Mouse (Mus musculus): Measurements from ENCODE around the gene Olfr553.
"Not testable (repeated sequence)": the region's sequence is repeated elsewhere in the genome, so short reads cannot be mapped to it uniquely, and the experiment has no call there.

The Olfr553 gene

DNA sequence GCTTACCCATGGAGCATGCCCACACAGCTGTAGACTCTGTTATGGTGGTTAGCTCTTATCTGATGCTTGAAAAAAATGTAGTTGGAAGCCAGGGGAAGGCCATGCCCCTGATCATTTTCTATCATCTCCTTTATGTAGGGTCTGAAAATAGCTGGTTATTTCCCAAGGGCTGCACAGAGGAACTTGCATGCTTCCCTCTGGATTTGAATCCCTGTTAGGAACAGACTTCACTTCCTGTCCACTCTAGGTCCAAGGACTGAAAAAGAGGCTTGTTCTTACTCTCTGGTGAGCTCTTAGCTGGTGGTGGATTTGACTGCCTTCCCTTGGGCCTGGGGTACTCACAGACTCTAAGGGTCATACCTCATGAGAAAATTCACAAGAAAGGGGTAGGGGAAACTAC, at the start of gene Olfr553:
Gene Olfr553 (minus strand): TSS at position 101 of the 400 bp plus-strand sequence.
- DNase-seq (ENCODE audit: low spot score): no peak

DNA sequence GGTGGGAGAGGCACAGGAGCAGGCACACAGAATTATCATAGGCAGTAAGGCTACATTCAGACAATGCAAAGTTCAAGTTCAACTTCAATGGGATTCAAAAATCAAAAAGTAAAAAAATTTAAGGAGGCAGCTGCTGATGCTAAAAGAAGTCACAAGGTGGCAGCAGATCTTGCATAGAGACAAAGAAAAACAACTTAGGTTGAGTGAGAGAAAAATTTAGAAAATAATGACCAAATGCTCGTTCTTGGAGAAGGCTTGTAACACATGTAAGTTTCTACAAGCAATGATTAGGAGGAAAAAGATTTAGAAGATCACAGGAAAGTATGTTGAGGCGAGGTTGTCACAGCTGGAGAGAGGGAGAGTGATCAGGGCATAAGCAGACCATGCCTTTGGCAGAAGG, 47.4 kb upstream of the Olfr553 start:
- no peak for DNase-seq (ENCODE audit: low spot score)

DNA sequence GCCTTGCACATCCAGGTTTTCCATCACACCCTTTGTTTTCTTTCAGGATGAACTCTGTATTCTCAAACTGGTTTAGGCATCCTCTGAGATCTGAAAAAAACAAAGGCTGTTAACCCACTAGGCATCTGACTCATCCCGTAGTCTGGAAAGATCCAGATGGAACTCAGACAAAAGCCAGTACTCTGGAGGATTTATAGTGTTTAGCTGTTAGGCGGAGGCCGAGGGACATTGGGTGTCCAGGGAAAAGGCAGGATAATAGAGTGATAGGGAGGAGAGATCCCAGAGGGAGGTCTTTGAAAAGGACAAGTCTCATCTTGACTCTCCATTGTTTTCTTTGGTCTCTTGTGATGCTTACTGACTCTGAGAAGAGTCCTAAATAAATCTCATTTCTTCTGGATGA, 46.6 kb upstream of the Olfr553 start, which contains the start of gene Olfr556:
Gene Olfr556 (plus strand): TSS at position 301 of the 400 bp plus-strand sequence.
- DNase-seq (ENCODE audit: low spot score): no peak

DNA sequence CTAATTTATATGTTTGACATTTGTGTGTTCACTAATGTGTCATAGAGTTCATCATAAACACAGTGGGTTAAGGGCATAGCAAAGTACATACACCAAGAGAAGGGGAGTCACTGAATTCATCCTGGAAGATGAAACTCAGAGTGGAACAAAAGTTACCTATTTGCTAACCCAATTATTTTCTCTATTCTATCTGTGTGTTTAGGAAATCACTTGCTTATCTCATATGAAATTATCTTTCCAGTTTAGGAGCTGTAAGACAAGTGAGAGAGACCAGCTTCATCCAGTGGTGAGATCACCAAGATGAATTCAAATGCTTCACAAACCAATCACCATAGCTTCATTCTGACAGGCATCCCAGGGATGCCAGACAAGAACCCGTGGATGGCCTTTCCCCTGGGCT, 40.5 kb upstream of the Olfr553 start, which contains the start of gene Olfr555:
Gene Olfr555 (plus strand): TSS at position 301 of the 400 bp plus-strand sequence.
- DNase-seq (ENCODE audit: low spot score): no peak

DNA sequence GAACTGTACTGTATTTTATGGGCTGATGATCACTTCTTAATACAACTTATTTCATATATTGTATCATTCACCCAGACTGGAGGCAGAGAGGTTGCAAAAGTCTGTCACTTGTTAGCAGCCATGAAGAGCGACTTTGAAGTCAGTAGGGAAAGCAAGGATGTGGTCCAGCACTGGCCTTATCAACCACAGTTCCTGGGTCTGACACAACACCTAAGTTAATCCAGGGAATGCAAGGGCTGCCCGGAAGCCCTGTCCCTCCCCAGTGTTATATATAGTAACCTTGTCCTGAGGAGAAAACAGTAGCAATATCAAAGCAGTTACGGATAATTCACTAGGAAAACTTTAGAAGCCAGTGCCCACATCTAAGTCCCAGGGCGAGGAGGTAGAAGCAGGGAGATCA, 26.9 kb upstream of the Olfr553 start:
- DNase-seq (ENCODE audit: low spot score): not testable (repeated sequence)

DNA sequence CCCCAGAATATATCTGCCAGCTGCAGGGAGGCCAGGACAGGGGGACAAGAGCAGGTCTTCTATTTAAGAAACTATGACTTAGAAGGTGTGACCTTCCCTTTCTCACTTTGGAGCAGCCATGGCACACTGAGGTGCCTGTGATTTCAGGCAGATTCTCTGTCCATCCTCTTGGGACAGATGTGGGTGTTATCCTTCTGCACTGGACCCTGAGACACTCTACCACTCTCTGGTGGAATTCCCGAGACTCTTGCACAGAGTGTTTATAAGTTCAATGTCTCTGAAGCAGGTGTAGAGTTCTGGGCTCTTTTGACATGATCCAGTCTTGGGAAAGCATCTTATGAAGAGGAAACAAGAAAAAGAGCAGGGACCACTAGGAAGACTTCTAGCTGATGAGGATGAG, 20.1 kb upstream of the Olfr553 start, which contains the start of gene Olfr554:
Gene Olfr554 (plus strand): TSS at position 301 of the 400 bp plus-strand sequence.
- DNase-seq (ENCODE audit: low spot score): no peak

DNA sequence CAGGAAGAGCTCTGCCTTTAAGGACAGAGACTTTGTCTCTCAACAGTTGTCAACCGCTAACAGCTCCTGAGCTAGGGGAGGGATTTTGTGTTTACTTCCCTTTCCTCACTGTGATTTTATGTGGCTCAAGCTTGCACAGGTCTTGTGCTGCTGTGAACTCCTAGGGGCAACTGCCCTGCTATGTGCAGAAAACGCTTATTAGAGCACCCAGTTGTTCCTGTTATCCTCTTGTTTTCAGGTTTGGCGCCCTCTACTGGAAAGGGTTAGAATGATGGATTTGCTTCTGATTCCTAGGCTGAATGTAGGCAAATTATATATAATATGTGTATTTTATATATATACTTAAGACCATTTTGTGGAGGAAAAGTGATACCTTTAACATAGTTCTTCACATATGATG, 18.6 kb upstream of the Olfr553 start:
- DNase-seq (ENCODE audit: low spot score): peak; percentile 49

DNA sequence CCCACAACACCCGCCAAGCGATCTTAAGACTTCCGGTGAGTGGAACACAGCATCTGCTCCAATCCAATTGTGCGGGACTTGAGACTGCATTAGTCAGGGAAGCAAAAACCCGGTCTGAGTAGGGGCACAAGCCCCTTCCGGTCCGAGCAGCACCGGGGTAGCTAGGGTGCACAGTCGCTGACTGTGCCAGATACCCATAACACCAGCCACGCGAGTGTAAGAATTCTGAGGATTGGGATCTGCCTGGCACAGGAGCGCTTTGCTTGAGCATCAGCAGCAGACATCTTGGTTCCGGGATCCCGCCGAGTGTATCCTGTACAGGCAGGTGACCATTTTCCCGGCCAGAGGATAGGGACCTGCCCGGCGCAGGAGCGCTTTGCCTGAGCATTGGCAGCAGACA, 2.4 kb upstream of the Olfr553 start:
- DNase-seq (ENCODE audit: low spot score): not testable (repeated sequence)

DNA sequence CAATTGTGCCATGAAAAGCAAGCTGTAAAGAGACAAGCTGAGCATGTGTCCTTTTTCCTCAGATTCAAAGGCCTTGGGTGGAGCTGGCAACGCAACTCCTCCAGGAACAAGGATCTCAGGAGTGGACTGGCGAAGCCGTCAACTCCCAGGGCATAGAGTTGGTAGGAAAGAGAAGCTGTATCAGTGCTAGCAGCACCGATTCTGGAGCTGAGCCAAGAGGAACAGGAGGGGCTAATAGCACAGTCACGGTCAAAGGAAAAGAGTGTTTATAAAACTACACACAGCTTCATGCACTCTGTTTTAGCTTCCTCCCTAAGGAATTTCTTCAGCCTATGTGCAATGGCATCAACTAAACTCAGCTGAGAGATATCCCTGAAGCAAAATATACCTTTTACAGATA, 1.6 kb upstream of the Olfr553 start:
- DNase-seq (ENCODE audit: low spot score): no peak

DNA sequence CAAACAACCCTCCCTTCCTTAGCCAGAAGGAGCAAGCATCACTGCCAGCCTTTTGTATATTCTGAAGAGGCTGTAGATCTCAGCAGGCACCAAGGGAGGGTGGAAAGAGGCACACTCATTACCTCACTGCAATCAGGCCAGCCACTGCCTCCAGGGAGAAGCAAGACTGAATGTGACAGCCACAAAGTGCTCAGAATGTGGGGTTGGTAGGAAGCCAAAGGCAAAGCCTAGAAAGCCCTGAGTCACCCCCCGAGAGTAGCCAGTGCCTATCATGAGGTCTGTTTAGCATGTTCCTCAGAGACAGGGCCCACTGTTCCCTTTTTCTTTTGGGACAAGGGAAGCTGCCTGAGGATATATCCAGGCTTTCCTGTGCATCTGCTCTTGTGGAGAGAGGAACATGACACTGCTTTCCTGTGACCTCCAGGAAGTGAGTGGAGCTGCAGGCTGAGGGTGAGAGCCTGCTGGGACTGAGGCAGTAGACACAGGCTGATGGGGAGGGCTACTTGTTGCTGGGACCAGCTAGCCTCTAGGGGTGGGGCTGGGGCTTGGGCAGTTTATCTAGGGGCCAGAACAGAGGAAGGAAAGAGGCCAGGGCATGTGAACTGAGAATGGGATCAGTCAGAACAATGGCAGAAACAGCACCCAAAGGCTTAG, 20.5 kb downstream of the Olfr553 start, which contains the start of gene Olfr552:
Gene Olfr552 (plus strand): TSS at position 393 of the 654 bp plus-strand sequence.
- DNase-seq (ENCODE audit: low spot score): no peak

DNA sequence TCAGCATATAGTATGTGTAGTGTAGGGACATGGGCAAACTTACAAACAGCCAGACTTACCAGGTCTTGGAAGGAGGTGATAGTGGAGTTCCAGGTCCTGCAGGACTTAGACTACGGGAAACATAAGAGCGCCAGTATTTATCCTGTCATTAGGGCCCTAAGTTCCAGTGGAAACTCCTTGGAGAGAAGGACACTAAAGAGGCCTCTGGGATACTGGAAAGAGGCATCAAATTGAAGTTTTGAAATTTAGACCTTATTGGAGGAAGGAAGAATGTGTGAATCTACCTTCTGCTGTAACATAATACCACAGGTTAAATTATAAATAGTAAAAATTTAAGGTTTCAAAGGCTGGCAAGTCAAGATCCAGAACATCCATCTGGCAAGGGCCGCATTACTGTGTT, 26.2 kb downstream of the Olfr553 start, which contains the start of gene Olfr551:
Gene Olfr551 (minus strand): TSS at position 101 of the 400 bp plus-strand sequence.
- DNase-seq (ENCODE audit: low spot score): no peak

DNA sequence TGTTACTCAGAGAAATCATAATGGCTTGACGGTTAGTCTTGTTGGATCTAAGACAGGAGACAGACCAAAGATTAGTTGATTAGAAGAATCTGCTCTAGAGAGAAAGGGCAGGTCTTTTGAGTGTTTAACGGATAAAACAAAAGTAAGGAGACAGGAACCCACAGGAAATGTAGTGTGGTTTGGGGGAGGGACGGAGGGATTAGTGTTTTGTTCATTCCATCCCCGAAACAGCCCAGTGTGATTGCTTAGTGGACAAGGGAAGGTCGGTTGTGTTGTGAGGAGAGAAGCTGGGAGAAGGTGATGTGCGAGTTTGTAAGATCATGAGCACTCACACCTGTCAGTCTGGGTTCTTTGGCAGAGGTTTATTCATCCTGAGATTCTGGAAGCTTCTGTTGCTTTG, 42.0 kb downstream of the Olfr553 start:
- DNase-seq (ENCODE audit: low spot score): no peak

DNA sequence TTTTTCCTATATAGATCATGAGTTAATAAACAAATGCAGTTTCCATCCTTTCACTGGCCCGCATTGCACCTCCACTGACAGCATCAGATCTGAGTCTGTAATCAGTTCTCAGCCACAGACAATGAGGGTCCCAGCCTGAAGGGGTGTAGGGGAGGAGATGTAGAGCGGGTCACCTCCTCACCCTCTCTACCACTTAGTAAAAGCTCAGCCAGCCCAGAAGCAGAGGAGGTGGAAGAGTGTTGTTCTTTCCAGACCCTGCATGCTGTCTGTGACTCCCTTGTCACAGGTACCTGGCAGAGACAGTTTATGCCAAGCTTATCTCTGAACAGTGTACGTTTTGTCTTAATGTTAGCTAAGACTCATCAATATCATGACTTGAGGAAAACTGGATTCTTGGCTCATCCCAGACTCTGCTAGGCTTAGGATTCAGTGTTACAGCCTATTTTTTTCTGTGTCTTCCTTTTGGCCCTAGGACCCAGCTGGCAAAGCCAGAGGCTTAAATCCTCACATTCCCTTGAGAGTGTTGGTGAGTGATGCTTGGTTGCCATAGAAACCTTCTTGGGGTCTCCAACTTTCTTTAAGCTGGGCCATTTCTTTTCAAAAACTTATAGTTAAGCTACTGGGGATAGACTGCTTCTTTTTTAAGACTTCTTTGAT, 44.7 kb downstream of the Olfr553 start:
- DNase-seq (ENCODE audit: low spot score): no peak

DNA sequence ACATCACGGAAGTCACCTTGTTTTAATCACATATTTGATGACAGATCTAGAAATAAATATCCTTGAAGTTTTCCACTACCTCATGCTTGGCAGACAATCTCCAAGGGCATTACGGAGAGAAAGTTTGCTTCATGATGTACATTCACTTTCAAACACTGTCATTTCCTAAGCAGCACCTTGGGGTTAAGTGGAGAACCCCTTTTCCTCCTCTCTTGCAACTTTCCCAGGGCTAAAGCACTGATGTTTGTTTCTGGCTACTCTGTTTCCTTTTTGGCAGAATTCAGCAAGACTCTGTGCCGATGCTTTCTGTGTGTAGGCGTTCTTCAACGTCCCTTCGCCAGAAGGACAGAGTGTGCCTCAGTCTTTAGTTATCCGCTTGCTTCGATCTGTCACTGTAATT, 46.9 kb downstream of the Olfr553 start, which contains the start of gene Olfr550:
Gene Olfr550 (plus strand): TSS at position 301 of the 400 bp plus-strand sequence.
- no peak for DNase-seq (ENCODE audit: low spot score)

DNA sequence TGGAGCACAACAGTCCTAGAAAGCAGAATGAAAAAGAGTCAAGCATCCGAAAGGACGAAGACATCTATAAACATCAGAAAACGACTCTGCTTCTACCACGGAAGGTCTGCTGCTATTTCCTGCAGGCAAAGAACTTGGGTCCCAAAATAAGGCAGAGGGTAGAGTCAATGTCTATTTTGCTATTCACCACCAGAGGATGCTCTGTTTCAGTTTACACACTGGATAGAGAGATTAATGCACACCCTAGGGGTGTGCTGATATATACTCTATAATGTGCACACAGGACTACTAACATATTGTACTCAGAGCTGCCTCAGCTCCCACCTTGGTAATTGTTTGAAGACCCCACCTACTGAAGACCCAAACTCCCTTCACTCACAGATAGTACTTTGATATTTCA, 51.8 kb downstream of the Olfr553 start:
- DNase-seq (ENCODE audit: low spot score): no peak

DNA sequence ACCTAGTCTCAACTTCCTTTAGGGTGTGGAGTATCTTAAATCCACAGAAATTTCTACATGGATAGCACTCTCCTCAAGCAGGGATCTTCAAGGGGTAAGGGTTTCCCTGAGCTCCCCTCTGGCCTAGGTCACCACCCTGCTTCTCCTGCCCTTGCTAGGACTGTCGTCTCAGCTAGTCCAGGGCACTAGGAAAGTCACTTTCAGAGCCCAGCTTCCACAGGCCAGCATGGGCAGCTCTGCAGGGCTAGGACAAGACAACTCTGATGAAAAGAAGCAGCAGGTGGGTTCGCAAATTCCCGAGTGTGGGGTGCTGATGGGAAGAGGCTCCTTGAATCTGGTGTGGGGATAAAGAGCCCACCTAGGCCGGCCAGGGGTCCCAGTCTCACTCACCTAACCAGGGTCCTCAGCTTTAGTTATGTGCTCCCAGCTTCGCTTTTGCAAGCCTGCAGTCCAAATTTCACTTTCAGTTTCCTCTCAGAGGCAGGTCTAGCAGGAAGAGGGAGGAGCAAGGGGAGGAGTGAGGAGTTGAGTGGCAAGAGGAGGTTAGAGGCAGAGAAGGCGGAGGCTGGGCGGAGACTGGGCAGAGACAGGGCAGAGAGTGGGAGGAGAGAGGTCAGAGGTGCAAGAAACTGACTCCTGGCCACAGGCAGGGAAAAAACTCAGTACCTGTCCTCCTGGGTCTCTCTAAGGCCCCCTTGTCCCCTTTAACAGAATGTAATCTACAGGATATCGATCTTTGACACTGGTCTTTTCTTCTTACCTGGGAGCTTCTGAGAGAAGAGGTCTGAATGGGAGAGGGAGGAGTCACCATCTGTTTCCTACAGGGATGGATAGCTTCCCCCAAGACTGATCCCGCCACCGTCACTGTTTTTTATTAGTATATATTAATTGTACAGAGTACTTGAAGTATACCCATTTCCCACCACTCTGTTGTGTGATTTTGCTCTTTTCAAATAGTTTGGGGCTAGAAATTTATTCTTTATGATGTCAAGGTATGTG, 52.7 kb downstream of the Olfr553 start, which contains the start of gene Trim21:
Gene Trim21 (minus strand): TSS at position 488 of the 999 bp plus-strand sequence.
- DNase-seq (ENCODE audit: low spot score): peak; percentile 84
